Mouse (Mus musculus) E14TG2a.4 (cell line): ENCODE data around the gene Cyth1.

Source experiments
- H3K27me3 ChIP-seq: 2 replicates; pipeline ENCODE4 v1.6.1; 2014; ENCODE audit warnings: low read length, control low read depth; ENCODE audit not compliant: insufficient read depth
- H3K36me3 ChIP-seq: 2 replicates; pipeline ENCODE4 v1.6.1; 2014; ENCODE audit warnings: low read length, control low read depth; ENCODE audit not compliant: insufficient read depth
- H3K4me1 ChIP-seq: replicated peaks from 2 replicates; pipeline ENCODE4 v1.6.1; 2014; ENCODE audit warnings: low read depth, low read length, control low read depth
- H3K4me3 ChIP-seq: replicated peaks from 2 replicates; pipeline ENCODE4 v1.5.1; 2014; ENCODE audit warnings: mild to moderate bottlenecking, low read length
- H3K9me3 ChIP-seq: 2 replicates; pipeline ENCODE4 v1.6.1; 2014; ENCODE audit warnings: low read length, control low read depth
- CTCF ChIP-seq: conservative IDR thresholded peaks from 2 replicates; pipeline ENCODE4 v1.5.1; 2014; ENCODE audit warnings: low read length
- NANOG ChIP-seq: IDR thresholded peaks from 2 replicates; pipeline ENCODE4 v1.6.1; 2014; ENCODE audit warnings: borderline replicate concordance, low read length, mixed read lengths
- POU5F1 ChIP-seq: IDR thresholded peaks from 2 replicates; pipeline ENCODE4 v1.6.1; 2014; ENCODE audit warnings: low read length, borderline replicate concordance

Gene Cyth1

DNA sequence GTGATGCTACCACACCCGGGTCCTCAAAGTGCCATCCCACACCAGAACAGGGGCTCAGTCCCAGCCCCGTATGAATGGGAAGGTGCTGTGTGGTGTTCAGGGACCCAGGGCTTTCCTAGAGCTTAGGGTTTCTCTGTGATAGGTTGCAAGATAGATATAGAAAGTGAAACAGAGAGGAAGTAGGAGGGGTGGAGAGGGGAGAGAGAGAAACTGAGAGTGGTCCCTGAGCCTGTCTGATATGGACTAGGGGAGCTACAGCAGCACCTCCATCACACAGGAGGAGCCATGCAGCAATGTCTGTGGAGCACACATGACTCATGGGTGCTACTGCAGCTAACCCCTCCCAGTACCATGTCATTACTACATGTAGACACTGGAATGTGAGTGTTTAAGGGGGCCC, 118.6 kb downstream of the Cyth1 start:
- Histone ChIP-seq H3K4me1 (peaks cover 45% of the 10 kb centered on the region), H3K36me3 (no peaks in the 10 kb centered on the region), H3K4me3 (no peak overlapping the region), H3K9me3 (no peaks in the 10 kb centered on the region), H3K27me3 (no peaks in the 10 kb centered on the region)
- TF ChIP-seq POU5F1 (no peak), CTCF (no peak), NANOG (no peak)

DNA sequence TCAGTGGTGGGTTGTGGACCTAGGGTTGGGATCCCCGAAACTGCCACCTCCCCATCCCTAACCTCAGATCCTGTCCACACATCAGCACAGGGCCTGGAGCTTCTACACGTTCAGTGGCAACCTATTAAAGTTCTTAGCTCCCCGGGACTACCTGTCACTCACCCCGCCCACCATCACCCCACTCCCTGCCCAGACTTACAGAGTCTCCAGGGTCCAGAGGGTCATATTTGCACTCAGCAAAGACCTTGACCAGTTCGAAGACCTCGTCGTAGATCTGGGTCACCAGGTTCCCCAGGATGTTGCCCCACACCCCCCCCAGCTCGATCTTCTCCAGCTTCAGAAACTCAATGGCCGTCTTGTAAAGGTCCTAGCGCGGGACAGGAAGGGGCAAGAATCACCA, 126.8 kb downstream of the Cyth1 start:
- Histone ChIP-seq H3K4me3 (no peak overlapping the region), H3K27me3 (peaks cover 6% of the 10 kb centered on the region), H3K9me3 (no peaks in the 10 kb centered on the region), H3K36me3 (no peaks in the 10 kb centered on the region), H3K4me1 (peaks cover 25% of the 10 kb centered on the region)
- TF ChIP-seq NANOG: no peak
- no peak for TF ChIP-seq CTCF
- TF ChIP-seq POU5F1: no peak

DNA sequence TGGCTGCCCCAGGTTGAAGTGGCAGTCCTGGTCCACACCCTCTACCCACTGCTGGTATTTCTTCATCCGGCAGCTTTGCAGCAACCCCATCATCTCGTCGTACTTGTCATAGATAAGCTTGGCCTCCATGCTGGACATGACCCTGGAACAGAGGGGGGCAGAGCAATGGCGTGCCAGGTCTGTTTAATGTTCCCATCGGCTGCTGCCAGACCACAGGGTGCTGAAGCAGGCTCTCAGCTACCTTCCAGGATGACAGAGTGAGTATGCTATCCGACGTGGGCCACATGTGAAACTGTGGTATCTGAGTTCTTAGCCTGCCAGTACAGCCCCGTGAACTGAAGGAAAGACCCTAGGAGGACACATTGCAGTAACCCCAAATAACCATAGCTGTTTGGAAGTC, 129.6 kb downstream of the Cyth1 start:
- H3K36me3 ChIP-seq: no peaks in the 10 kb centered on the region

GRCm38 (mm10) chr11:118114581-118115110, 133.7 kb downstream of the Cyth1 start:
- peaks cover 24% of the 10 kb centered on the region for H3K4me1 ChIP-seq
- peaks cover 19% of the 10 kb centered on the region for H3K27me3 ChIP-seq
- TF ChIP-seq CTCF (no peak), NANOG (no peak), POU5F1 (no peak)
- H3K36me3 ChIP-seq: no peaks in the 10 kb centered on the region
- H3K4me3 ChIP-seq: no peak overlapping the region
- no peaks in the 10 kb centered on the region for H3K9me3 ChIP-seq

More for the DNA sequence above, 129.6 kb downstream of the Cyth1 start:
- Histone ChIP-seq H3K27me3 (peaks cover 17% of the 10 kb centered on the region), H3K4me3 (no peak overlapping the region), H3K4me1 (peaks cover 42% of the 10 kb centered on the region), H3K9me3 (no peaks in the 10 kb centered on the region)
- no peak for TF ChIP-seq CTCF
- TF ChIP-seq NANOG: no peak
- no peak for TF ChIP-seq POU5F1

- Histone ChIP-seq H3K27me3 (peaks cover 19% of the 10 kb centered on the region), H3K4me1 (peaks cover 21% of the 10 kb centered on the region), H3K9me3 (no peaks in the 10 kb centered on the region), H3K4me3 (no peak overlapping the region), H3K36me3 (no peaks in the 10 kb centered on the region)
- no peak for TF ChIP-seq NANOG
- no peak for TF ChIP-seq CTCF
- TF ChIP-seq POU5F1: no peak
Observed at GRCm38 (mm10) chr11:118113516-118114205, 134.7 kb downstream of the Cyth1 start.

DNA sequence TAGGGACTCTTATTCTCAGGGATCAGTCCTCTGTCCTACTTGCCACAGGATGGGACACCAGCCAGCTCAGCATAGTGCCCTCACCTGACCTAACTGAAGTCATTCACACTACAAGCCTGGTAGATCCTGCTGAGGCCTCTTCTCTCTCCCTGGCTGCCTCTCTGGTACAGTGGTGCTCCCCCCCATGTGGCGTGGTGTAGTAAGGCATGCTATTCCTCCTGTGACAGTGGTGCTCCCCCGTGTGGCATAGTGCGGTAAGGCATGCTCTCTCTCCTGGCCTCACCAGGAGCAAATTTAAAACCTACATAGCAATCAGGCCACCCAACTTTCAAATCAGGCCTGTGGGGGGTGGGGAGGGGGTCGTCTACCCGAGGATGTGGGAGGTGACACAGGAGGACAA, 144.4 kb downstream of the Cyth1 start:
- Histone ChIP-seq H3K36me3 (no peaks in the 10 kb centered on the region), H3K4me1 (peaks cover 11% of the 10 kb centered on the region), H3K4me3 (no peak overlapping the region), H3K27me3 (no peaks in the 10 kb centered on the region; the same call in 1 of the 2 replicates), H3K9me3 (no peaks in the 10 kb centered on the region)
- no peak for TF ChIP-seq NANOG
- TF ChIP-seq CTCF: peak; percentile 94

DNA sequence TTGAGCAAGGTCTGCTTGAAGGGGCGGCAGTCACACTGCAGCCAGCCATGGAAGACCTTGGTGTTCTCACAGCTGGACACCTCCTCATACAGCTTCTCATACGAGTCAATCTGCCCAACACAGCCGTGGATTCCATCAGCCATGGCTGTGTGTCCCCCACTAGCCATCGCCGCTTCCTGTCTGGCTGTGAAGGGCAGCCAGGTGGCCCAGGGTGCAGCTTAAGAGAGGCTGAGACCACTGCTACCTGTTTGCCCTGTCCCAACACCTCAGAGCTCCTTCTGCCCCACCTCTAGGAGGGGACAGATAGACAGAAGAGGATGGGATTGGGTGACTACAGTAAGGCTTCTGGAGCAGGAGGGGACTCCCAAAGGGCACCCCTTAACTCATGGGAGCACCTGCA, 145.0 kb downstream of the Cyth1 start:
- H3K27me3 ChIP-seq: no peaks in the 10 kb centered on the region; the same call in 1 of the 2 replicates
- H3K36me3 ChIP-seq: no peaks in the 10 kb centered on the region
- no peak overlapping the region for H3K4me3 ChIP-seq
- H3K9me3 ChIP-seq: no peaks in the 10 kb centered on the region
- TF ChIP-seq POU5F1 (no peak), NANOG (no peak), CTCF (no peak)
- peaks cover 14% of the 10 kb centered on the region for H3K4me1 ChIP-seq

- Histone ChIP-seq H3K36me3 (no peaks in the 10 kb centered on the region), H3K9me3 (no peaks in the 10 kb centered on the region), H3K4me3 (no peak overlapping the region), H3K27me3 (no peaks in the 10 kb centered on the region; the same call in 1 of the 2 replicates), H3K4me1 (peaks cover 18% of the 10 kb centered on the region)
- TF ChIP-seq POU5F1 (no peak), CTCF (peak; percentile 95), NANOG (no peak)
Observed at GRCm38 (mm10) chr11:118102838-118103237, 145.6 kb downstream of the Cyth1 start.

GRCm38 (mm10) chr11:118101133-118101532, 147.3 kb downstream of the Cyth1 start:
- H3K4me3 ChIP-seq: no peak overlapping the region
- H3K4me1 ChIP-seq: peaks cover 35% of the 10 kb centered on the region
- H3K36me3 ChIP-seq: no peaks in the 10 kb centered on the region
- TF ChIP-seq NANOG (no peak), POU5F1 (no peak), CTCF (no peak)
- no peaks in the 10 kb centered on the region; the same call in 1 of the 2 replicates for H3K27me3 ChIP-seq
- no peaks in the 10 kb centered on the region for H3K9me3 ChIP-seq
